Mouse (Mus musculus): ENCODE results near the gene Aldh3b2. TPM values are rescaled to one million over a fixed set of nuclear protein-coding genes. Genes with fewer than 3 reads are reported as not detected.

Aldh3b2 gene
- polyA plus RNA-seq, 1 experiment from 2014 or later, result 0.20 TPM

DNA sequence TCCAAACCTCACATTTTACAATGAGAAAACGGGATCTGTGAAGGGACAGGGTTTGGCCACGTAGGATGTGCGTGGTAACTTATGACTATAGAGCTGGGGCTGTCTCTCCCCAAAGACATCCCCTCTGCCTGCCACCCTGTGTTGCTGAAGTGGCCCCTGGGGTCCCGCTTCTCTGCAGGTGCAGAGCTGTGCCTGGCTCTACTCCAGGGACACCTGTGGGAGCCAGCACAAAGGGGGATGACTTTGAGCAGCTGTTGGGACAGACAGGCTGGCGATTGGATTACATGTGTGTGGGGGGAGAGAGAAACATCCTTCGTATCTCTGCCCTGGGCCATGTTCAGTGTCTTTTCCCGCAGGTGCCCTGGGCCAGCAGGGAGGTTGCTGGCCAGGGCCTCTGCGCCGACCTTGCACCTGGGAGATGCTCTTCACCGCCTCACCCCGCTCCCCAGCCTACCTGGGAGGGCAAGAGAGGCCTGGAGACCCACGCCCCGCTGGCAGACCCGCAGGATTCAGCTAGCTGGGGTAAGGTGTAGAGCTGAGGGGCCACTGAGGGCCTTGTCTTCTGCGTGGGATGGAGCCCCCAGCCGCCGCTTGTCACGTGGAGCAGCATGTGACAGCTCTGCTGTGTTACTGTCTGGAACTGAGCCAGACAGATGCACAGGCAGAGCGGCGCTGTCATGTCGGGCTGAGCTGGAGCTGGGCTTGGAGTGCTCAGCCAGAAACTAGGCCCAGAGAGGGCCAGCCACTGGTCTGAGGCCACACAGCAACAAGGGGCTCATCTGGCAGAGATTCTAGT lies 41.7 kb upstream of the Aldh3b2 start:
- peaks cover 6% of the 10 kb centered on the region for H3K27me3 ChIP-seq (replicated peaks)
- 69% methylated on average over 21 of the region's 21 CpGs for WGBS
- H3K9me3 ChIP-seq (replicated peaks), result no peaks in the 10 kb centered on the region
- no peak overlapping the region for H3K9ac ChIP-seq (replicated peaks)
- no peak overlapping the region for H3K4me2 ChIP-seq
- H3K27ac ChIP-seq (replicated peaks), result peak overlapping the region; percentile 76
- peaks cover 25% of the 10 kb centered on the region for H3K4me1 ChIP-seq
- H3K36me3 ChIP-seq, result no peaks in the 10 kb centered on the region
- no peak for ATAC-seq (ENCODE audit: low FRiP score)
- no peak overlapping the region for H3K4me3 ChIP-seq (replicated peaks)

DNA sequence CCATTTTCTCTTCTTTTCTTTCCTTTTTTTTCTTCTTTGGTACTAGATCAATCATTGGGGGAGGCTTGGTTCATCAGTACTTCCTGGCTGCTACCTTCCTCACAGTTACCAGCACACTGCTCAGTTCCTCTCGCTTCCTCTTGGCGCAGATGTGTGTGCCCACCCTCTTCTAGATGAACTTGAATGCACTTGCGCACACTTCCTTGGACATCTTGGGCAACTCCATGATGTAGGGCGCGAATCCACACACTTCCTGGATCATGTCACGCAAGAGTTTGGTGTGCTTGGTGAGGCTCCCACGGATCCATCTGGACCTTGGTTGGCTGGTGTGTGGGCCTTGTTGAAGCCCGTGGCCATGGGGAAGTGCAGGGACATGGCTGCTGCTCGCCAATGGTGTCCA lies 40.4 kb upstream of the Aldh3b2 start:
- WGBS, result 92% methylated on average over 9 of the region's 9 CpGs
- H3K4me1 ChIP-seq, result peaks cover 35% of the 10 kb centered on the region
- no peak overlapping the region for H3K4me3 ChIP-seq (replicated peaks)
- H3K27me3 ChIP-seq (replicated peaks), result peaks cover 14% of the 10 kb centered on the region
- H3K9me3 ChIP-seq (replicated peaks), result no peaks in the 10 kb centered on the region
- H3K36me3 ChIP-seq, result no peaks in the 10 kb centered on the region
- no peak overlapping the region for H3K27ac ChIP-seq (replicated peaks)
- ATAC-seq (ENCODE audit: low FRiP score), result no peak
- no peak overlapping the region for H3K4me2 ChIP-seq
- no peak overlapping the region for H3K9ac ChIP-seq (replicated peaks)

DNA sequence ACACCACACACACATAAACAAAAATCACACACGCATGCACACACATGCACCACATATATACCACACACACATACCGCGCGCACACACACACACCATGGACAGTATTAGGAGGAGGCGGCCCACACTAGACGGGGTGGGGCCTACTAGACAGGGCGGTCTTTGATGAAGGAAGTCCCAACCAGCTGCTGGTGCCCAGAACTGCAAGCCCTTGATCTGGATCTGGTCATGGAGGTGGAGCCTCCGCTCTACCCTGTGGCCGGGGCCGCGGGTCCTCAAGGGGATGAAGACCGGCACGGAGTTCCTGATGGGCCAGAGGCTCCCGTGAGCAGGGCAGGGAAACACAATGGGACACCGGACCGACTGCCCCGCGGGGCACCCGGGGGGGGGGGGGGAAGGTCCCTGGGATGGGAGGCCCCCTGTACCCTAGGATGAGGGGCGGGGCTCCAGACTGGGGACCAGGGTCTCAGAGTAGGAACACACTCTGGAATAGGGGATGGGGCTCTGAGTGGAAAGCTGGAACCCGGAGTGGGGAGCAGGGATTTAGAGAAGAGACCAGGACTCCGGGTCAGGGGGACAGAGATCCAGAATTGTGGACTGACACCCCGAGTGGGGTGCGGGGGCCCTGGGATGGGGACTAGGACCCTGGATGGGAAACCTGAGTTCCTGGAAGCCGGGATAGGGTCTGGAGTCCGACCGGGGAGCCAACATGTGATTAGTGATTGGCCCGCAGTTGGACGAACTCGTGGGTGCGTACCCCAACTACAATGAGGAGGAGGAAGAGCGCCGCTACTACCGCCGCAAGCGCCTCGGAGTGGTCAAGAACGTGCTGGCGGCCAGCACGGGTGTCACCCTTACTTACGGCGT lies 36.9 kb upstream of the Aldh3b2 start, which contains the start of gene Unc93b1:
TSS of gene Unc93b1 (plus strand) at position 155 of the 864 bp plus-strand sequence.
- Histone ChIP-seq H3K4me2 (peak within 1 kb of the TSS; percentile 76), H3K4me1 (peaks cover 24% of the 10 kb centered on the region), H3K9me3 (replicated peaks) (no peaks in the 10 kb centered on the region), H3K27me3 (replicated peaks) (peaks cover 14% of the 10 kb centered on the region), H3K9ac (replicated peaks) (peak within 1 kb of the TSS; percentile 53), H3K36me3 (no peaks in the 10 kb centered on the region), H3K4me3 (replicated peaks) (peak within 1 kb of the TSS; percentile 42), H3K27ac (replicated peaks) (no peak within 1 kb of the TSS)
- WGBS, result 7% methylated on average over 37 of the region's 42 CpGs
- ATAC-seq (ENCODE audit: low FRiP score), result peak; percentile 63

DNA sequence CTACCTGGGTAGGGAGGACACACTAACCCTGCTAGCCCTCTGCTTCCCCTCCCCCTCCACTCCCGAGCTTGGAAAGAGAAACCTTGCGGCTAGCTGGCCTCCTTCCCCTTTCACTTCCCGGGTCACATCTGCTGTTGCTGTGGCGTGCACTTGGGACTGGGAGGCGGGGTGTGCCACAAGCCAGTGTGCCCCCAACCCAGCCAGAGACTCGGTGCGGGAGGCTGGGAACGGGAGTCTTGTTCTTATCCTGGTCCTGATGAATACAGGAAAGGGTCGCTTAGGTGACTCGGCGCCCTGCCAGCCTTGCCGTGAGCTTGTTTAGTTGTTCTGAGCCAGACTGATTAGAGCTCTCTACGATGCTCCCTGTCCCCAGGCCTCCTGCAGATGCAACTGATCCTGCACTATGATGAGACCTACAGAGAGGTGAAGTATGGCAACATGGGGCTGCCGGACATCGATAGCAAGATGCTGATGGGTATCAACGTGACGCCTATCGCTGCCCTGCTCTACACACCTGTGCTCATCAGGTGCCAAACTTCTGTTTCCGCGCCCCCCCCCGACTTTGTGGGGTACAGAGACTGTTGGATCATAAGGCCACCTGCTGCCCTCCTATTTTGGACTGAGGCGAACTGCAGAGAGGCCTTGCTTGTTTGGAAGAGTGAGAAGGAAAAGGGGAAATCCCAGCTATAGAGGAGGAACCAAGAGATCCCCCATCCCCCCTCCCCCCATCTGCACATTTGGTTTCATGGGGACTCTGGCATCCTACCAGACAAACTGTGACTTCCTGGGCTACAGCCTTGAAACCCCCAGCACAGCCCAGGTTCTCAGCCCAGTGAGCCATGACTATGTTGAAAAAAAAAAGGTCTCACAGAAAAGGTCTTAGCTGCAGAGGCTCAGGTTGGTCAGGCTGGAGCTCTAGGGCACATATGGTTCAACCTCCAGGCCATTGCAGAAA lies 36.0 kb upstream of the Aldh3b2 start:
- Histone ChIP-seq H3K4me1 (peaks cover 16% of the 10 kb centered on the region), H3K4me3 (replicated peaks) (peak overlapping the region; percentile 42), H3K27me3 (replicated peaks) (peaks cover 14% of the 10 kb centered on the region), H3K27ac (replicated peaks) (no peak overlapping the region), H3K36me3 (no peaks in the 10 kb centered on the region), H3K9me3 (replicated peaks) (no peaks in the 10 kb centered on the region), H3K9ac (replicated peaks) (peak overlapping the region; percentile 53), H3K4me2 (peak overlapping the region; percentile 76)
- ATAC-seq (ENCODE audit: low FRiP score), result peak; percentile 11; the same call in 1 of the 2 replicates
- 10% methylated on average over 22 of the region's 22 CpGs for whole genome bisulfite sequencing

DNA sequence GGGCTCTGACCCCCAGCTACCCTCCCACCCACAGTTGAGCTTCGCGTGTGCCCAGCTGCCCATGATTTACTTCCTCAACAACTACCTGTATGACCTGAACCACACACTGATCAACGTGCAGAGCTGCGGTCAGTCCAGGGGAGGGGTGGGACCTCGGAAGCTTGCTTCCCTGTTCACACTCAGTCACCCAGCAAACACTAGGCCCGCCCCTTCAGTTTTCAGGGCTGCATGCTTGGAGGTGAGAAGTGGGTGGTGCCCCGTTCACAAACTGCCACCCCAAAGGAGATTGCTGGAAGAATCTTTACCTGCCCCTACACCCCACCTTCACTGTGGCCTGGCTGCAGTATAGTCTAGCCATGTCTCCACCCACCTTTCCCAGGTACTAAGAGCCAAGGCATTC lies 29.8 kb upstream of the Aldh3b2 start:
- no peak for ATAC-seq (ENCODE audit: low FRiP score)
- Histone ChIP-seq H3K27me3 (replicated peaks) (peaks cover 11% of the 10 kb centered on the region; the same call in 1 of the 2 replicates), H3K4me1 (no peaks in the 10 kb centered on the region), H3K9ac (replicated peaks) (no peak overlapping the region), H3K27ac (replicated peaks) (no peak overlapping the region), H3K9me3 (replicated peaks) (no peaks in the 10 kb centered on the region), H3K36me3 (no peaks in the 10 kb centered on the region), H3K4me2 (no peak overlapping the region), H3K4me3 (replicated peaks) (no peak overlapping the region)
- WGBS, result 87% methylated on average over 7 of the region's 7 CpGs

DNA sequence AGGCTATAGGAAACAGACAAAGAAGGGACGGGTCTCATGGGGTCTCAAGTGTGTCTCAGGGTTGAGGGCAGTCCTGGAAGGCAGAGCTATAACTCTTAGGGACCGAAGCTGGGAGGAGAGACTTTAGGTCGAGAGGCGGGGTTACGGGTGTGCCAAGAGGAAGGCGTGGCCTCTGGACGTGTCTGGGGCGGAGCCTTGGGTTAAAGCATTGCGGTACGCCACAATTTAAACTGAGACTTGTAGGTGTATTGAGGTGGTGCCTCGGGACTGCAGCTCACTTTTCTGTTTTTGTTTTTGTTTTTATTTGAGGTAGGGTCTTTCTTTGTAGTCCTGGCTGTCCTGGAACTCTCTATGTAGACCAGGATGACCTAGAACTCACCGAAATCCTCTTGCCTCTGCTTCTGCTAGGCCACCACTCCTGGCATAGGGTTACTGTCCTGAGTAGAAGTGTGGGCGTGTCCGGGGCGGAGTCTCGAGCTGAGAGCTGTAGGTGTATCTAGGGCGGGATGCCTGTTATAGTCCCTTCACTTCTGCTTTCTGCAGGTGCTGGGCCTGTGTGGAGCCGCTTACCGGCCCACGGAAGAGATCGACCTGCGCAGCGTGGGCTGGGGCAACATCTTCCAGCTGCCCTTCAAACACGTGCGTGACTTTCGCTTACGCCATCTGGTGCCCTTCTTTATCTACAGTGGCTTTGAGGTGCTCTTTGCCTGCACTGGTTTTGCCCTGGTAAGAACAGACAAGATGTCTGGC lies 29.0 kb upstream of the Aldh3b2 start:
- Histone ChIP-seq H3K36me3 (no peaks in the 10 kb centered on the region), H3K4me2 (peak overlapping the region; percentile 26; the same call in 1 of the 2 replicates), H3K4me1 (no peaks in the 10 kb centered on the region), H3K9me3 (replicated peaks) (no peaks in the 10 kb centered on the region), H3K4me3 (replicated peaks) (no peak overlapping the region), H3K27me3 (replicated peaks) (peaks cover 11% of the 10 kb centered on the region; the same call in 1 of the 2 replicates), H3K9ac (replicated peaks) (no peak overlapping the region), H3K27ac (replicated peaks) (no peak overlapping the region)
- ATAC-seq (ENCODE audit: low FRiP score), result no peak
- 23% methylated on average over 27 of the region's 27 CpGs for WGBS

DNA sequence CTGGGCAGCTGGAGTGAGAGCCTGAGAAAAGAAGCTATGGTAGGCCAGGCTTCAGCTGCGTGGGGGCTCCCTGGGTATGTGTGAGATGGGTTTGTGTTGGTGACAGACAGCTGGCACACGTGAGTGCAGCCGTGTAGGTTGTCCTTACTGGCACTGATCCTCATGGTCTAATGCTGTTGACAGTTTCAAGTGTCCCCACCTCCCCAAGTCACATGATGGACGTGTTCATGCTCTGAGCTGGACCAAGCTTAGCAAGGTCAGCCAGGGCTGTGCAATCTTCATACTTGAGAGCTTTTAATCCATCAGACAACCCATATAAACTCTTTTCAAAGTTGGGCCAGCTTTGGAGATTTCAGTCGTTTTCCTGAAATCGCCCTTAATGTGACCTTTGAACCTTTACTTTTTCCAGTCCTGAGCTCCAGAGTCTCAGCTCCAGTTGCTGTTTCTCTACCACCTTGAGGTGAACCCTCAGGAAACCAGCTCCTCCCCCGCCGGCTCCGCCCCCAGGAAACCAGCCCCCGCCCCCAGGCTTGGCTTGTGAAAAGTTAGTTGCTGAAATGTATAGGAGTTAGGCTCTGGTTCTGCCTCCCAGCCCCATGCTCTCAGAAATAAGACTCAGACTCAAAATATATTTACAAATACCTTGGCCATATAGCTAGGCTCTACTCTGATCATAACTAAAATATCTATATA lies 26.1 kb upstream of the Aldh3b2 start:
- no peak for ATAC-seq (ENCODE audit: low FRiP score)
- Histone ChIP-seq H3K27me3 (replicated peaks) (peaks cover 11% of the 10 kb centered on the region; the same call in 1 of the 2 replicates), H3K36me3 (no peaks in the 10 kb centered on the region), H3K4me1 (no peaks in the 10 kb centered on the region), H3K9ac (replicated peaks) (no peak overlapping the region), H3K27ac (replicated peaks) (no peak overlapping the region), H3K4me3 (replicated peaks) (no peak overlapping the region), H3K4me2 (no peak overlapping the region), H3K9me3 (replicated peaks) (no peaks in the 10 kb centered on the region)
- whole genome bisulfite sequencing, result 39% methylated on average over 10 of the region's 10 CpGs

DNA sequence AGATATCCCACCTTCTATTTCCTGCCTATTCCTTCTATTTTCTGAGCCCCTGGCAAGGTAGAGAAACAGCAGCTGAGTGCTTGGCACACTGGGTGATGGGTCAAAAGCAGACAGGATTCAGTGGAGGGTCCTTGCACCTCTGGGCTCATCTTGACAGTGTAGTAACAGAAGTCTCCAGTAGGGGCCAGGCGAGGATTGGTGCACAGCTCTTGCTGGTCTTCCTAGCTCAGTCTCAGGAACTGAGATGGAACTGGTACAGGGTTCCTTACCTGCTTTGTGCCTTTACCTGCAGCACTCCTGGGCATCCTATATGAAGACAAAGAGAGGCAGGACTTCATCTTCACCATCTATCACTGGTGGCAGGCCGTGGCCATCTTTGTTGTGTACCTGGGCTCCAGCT lies 25.4 kb upstream of the Aldh3b2 start:
- no peaks in the 10 kb centered on the region for H3K36me3 ChIP-seq
- no peaks in the 10 kb centered on the region for H3K4me1 ChIP-seq
- no peak overlapping the region for H3K27ac ChIP-seq (replicated peaks)
- ATAC-seq (ENCODE audit: low FRiP score), result peak; percentile 63
- no peak overlapping the region for H3K9ac ChIP-seq (replicated peaks)
- H3K27me3 ChIP-seq (replicated peaks), result peaks cover 11% of the 10 kb centered on the region; the same call in 1 of the 2 replicates
- H3K4me3 ChIP-seq (replicated peaks), result no peak overlapping the region
- H3K4me2 ChIP-seq, result no peak overlapping the region
- no peaks in the 10 kb centered on the region for H3K9me3 ChIP-seq (replicated peaks)
- 19% methylated on average over 2 of the region's 2 CpGs for WGBS

DNA sequence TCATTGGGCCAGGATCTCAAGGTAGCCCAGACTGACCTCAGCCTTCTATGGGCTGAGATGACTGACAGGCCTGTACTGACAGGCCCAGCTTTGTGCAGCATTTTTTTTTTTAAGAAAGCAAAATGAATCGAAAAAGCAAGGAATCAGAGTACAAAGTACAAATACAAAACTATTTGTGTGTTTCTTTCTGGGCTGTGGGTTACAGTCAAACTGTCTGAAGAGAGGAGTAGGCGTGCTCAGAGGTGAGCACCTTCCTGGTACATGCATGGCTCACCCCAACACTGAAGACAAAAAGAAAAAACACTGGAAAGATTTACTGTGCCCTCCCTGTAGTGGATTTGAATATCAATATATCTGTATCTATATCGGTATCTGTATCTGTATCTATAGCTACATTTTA lies 24.3 kb upstream of the Aldh3b2 start:
- WGBS, result 84% methylated on average over 3 of the region's 3 CpGs
- Histone ChIP-seq H3K4me3 (replicated peaks) (no peak overlapping the region), H3K36me3 (no peaks in the 10 kb centered on the region), H3K27me3 (replicated peaks) (peaks cover 11% of the 10 kb centered on the region; the same call in 1 of the 2 replicates), H3K27ac (replicated peaks) (no peak overlapping the region), H3K4me2 (no peak overlapping the region), H3K4me1 (no peaks in the 10 kb centered on the region), H3K9ac (replicated peaks) (no peak overlapping the region), H3K9me3 (replicated peaks) (no peaks in the 10 kb centered on the region)
- ATAC-seq (ENCODE audit: low FRiP score), result no peak

DNA sequence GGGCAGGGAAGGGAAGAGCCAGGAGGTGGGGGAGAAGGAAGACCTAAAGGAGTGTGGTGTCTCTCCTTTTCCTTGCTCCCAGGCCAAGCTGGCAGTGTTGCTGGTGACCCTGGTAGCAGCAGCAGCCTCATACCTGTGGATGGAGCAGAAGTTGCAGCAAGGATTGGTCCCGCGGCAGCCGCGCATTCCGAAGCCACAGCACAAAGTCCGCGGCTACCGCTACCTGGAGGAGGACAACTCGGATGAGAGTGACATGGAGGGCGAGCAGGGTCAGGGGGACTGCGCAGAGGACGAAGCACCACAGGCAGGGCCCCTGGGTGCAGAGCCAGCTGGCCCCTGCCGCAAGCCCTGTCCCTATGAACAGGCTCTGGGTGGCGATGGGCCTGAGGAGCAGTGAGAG lies 23.6 kb upstream of the Aldh3b2 start:
- Histone ChIP-seq H3K4me2 (no peak overlapping the region), H3K4me3 (replicated peaks) (no peak overlapping the region), H3K4me1 (no peaks in the 10 kb centered on the region), H3K9me3 (replicated peaks) (no peaks in the 10 kb centered on the region), H3K9ac (replicated peaks) (no peak overlapping the region), H3K27ac (replicated peaks) (no peak overlapping the region), H3K27me3 (replicated peaks) (peaks cover 7% of the 10 kb centered on the region; the same call in 1 of the 2 replicates), H3K36me3 (no peaks in the 10 kb centered on the region)
- 69% methylated on average over 14 of the region's 14 CpGs for WGBS
- ATAC-seq (ENCODE audit: low FRiP score), result no peak
